Mouse (Mus musculus): ENCODE results near the gene 4931417E11Rik. TPM values are rescaled to one million over a fixed set of nuclear protein-coding genes. Genes with fewer than 3 reads are reported as not detected.

Gene 4931417E11Rik
- polyA plus RNA-seq (2014; fragmentation: Illumina TruSeq; extraction: RNeasy Lipid Tissue Mini Kit (QIAGEN cat#74804); ENCODE audit: low read depth, low replicate concordance): not detected

GRCm38 (mm10) chr6:73469567-73469966 is at the start of gene 4931417E11Rik:
Gene 4931417E11Rik, minus strand, starts transcription at chr6:73469667.

Other genes starting within 250 kb of the 4931417E11Rik start
- not detected for gene Dnah6, start 248.0 kb downstream of the 4931417E11Rik start, polyA plus RNA-seq (2014; fragmentation: Illumina TruSeq; extraction: RNeasy Lipid Tissue Mini Kit (QIAGEN cat#74804); ENCODE audit: low read depth, low replicate concordance)
- gene Suclg1, start 221.3 kb downstream of the 4931417E11Rik start, polyA plus RNA-seq (2014; fragmentation: Illumina TruSeq; extraction: RNeasy Lipid Tissue Mini Kit (QIAGEN cat#74804); ENCODE audit: low read depth, low replicate concordance): 233 TPM